Mouse (Mus musculus) regulatory T cell (primary cell): Measurements from ENCODE around the gene Zscan4c.

ENCODE experiments used
- in situ Hi-C: fragments of 300-600 bp; cut with MboI, MseI; formaldehyde crosslinking; loops from one replicate; pipeline ENCODE4 v1.15.1; 2025; ENCODE audit warnings: high pct_unique_total_duplicates

The Zscan4c gene

DNA sequence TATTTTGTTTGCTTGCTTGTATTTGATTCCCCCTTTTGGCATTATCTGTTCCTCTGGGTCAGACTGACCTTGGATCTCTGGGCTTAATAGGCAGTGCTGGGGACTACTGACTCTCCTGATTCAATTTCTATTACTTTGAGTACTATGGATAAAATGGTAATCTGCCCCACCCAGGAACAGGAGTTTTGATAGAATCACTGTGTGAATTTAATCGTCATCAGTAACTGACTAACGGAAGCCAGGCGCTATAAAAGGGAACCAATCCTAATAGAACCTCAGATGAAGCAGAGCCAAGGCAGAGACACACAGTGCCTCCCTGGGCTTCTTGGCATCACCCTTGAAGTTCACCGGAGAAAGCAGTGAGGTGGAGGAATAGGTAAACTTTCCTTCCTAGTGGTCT lies at the start of gene Zscan4c:
Zscan4c (plus strand) TSS at position 301 of the 400 bp plus-strand sequence.
- in situ Hi-C loops, result loop anchor here (10.0 kb wide), 3 partner anchors 211 to 589 kb away; partner anchors contain the start of gene Zscan4-ps2
